Mouse (Mus musculus) midbrain, embryonic 15.5 days (tissue): Measurements from ENCODE around the gene Fgfr2. TPM values are rescaled to one million over a fixed set of nuclear protein-coding genes. Genes with fewer than 3 reads are reported as not detected.

Source experiments
- ATAC-seq: fragments of 200-750 bp; cut with Nextera tagmentation; replicated peaks from 2 replicates; pipeline ENCODE4 v1.8.0; 2017; ENCODE audit warnings: moderate TSS enrichment
- H3K27ac ChIP-seq: fragments of 300-500 bp; sonication (generic); 2 replicates; pipeline ENCODE4 v1.5.1; 2015; ENCODE audit warnings: mild to moderate bottlenecking, inconsistent platforms
- H3K27me3 ChIP-seq: fragments of 300-500 bp; sonication (generic); replicated peaks from 2 replicates; pipeline ENCODE4 v1.6.1; 2015; ENCODE audit warnings: inconsistent platforms
- H3K36me3 ChIP-seq: fragments of 300-500 bp; sonication (generic); replicated peaks from 2 replicates; pipeline ENCODE4 v1.6.1; 2015; ENCODE audit warnings: inconsistent platforms
- H3K4me1 ChIP-seq: fragments of 300-500 bp; sonication (generic); 2 replicates; pipeline ENCODE4 v1.6.1; 2015; ENCODE audit warnings: inconsistent platforms
- H3K4me2 ChIP-seq: fragments of 300-500 bp; sonication (generic); 2 replicates; pipeline ENCODE4 v1.6.1; 2015; ENCODE audit warnings: inconsistent platforms, mild to moderate bottlenecking, moderate library complexity
- H3K4me3 ChIP-seq: fragments of 300-500 bp; sonication (generic); 2 replicates; pipeline ENCODE4 v1.5.1; 2015; ENCODE audit warnings: mild to moderate bottlenecking, inconsistent platforms
- H3K9ac ChIP-seq: fragments of 300-500 bp; sonication (generic); 2 replicates; pipeline ENCODE4 v1.6.1; 2015; ENCODE audit warnings: mild to moderate bottlenecking, inconsistent platforms
- H3K9me3 ChIP-seq: fragments of 300-500 bp; sonication (generic); 2 replicates; pipeline ENCODE4 v1.6.1; 2016; ENCODE audit warnings: inconsistent platforms
- WGBS: fragments of 180-500 bp; shearing (Covaris S2); methylation state at CpG from one replicate; pipeline ENCODE4 v1.1.7; 2015; ENCODE audit warnings: mixed read lengths; 5-methylcytosine and 5-hydroxymethylcytosine counted together
- polyA plus RNA-seq: library from polyadenylated mRNA; unstranded; fragments of >200 nt; fragmentation: Nextera tagmentation; extraction: Ambion mirVana; gene quantifications from 2 replicates; pipeline ENCODE4 v1.2.1, GENCODE M21; 2015

Gene Fgfr2
- polyA plus RNA-seq, 1 experiment from 2014 or later: 23.3 TPM

- 30% methylated on average over 10 of the region's 10 CpGs for WGBS
- ATAC-seq: no peak
- H3K27me3 ChIP-seq: no peaks in the 10 kb centered on the region; the same call in 1 of the 2 replicates
Observed at GRCm38 (mm10) chr7:132356881-132357840, 766.0 kb downstream of the Fgfr2 start.

GRCm38 (mm10) chr7:132356185-132356584 is 767.0 kb downstream of the Fgfr2 start:
- Histone ChIP-seq H3K9ac (no peak overlapping the region), H3K27ac (no peak overlapping the region), H3K9me3 (no peaks in the 10 kb centered on the region), H3K36me3 (no peaks in the 10 kb centered on the region), H3K4me2 (no peak overlapping the region), H3K4me3 (no peak overlapping the region), H3K4me1 (no peaks in the 10 kb centered on the region), H3K27me3 (no peaks in the 10 kb centered on the region; the same call in 1 of the 2 replicates)
- ATAC-seq: no peak
- WGBS: 17% methylated on average over 8 of the region's 8 CpGs

More at GRCm38 (mm10) chr7:132356881-132357840, 766.0 kb downstream of the Fgfr2 start:
- no peaks in the 10 kb centered on the region for H3K9me3 ChIP-seq
- no peak overlapping the region for H3K9ac ChIP-seq
- no peak overlapping the region for H3K27ac ChIP-seq
- no peaks in the 10 kb centered on the region for H3K4me1 ChIP-seq
- no peak overlapping the region for H3K4me3 ChIP-seq
- H3K4me2 ChIP-seq: no peak overlapping the region
- no peaks in the 10 kb centered on the region for H3K36me3 ChIP-seq

- Histone ChIP-seq H3K36me3 (no peaks in the 10 kb centered on the region), H3K4me1 (no peaks in the 10 kb centered on the region), H3K27ac (no peak overlapping the region), H3K4me3 (no peak overlapping the region), H3K4me2 (no peak overlapping the region), H3K9ac (no peak overlapping the region), H3K9me3 (no peaks in the 10 kb centered on the region), H3K27me3 (no peaks in the 10 kb centered on the region; the same call in 1 of the 2 replicates)
- 73% methylated on average over 6 of the region's 6 CpGs for WGBS
- ATAC-seq: no peak
Observed at GRCm38 (mm10) chr7:132355767-132356166, 767.4 kb downstream of the Fgfr2 start.

GRCm38 (mm10) chr7:132349075-132349572 is 774.0 kb downstream of the Fgfr2 start:
- Histone ChIP-seq H3K36me3 (no peaks in the 10 kb centered on the region), H3K9ac (no peak overlapping the region), H3K27ac (no peak overlapping the region), H3K4me1 (no peaks in the 10 kb centered on the region), H3K4me2 (no peak overlapping the region), H3K27me3 (no peaks in the 10 kb centered on the region; the same call in 1 of the 2 replicates), H3K9me3 (no peaks in the 10 kb centered on the region), H3K4me3 (no peak overlapping the region)
- 77% methylated on average over 6 of the region's 6 CpGs for WGBS
- ATAC-seq: no peak

GRCm38 (mm10) chr7:132347273-132348045 is 775.7 kb downstream of the Fgfr2 start:
- H3K9ac ChIP-seq: no peak overlapping the region
- 81% methylated on average over 9 of the region's 9 CpGs for WGBS
- no peaks in the 10 kb centered on the region for H3K27me3 ChIP-seq

GRCm38 (mm10) chr7:132345526-132346070 is 777.6 kb downstream of the Fgfr2 start:
- Histone ChIP-seq H3K27ac (no peak overlapping the region), H3K4me1 (no peaks in the 10 kb centered on the region), H3K9ac (no peak overlapping the region), H3K36me3 (no peaks in the 10 kb centered on the region), H3K9me3 (no peaks in the 10 kb centered on the region), H3K4me2 (no peak overlapping the region), H3K4me3 (no peak overlapping the region), H3K27me3 (no peaks in the 10 kb centered on the region)
- 66% methylated on average over 5 of the region's 5 CpGs for WGBS
- no peak for ATAC-seq

More at GRCm38 (mm10) chr7:132347273-132348045, 775.7 kb downstream of the Fgfr2 start:
- no peaks in the 10 kb centered on the region for H3K36me3 ChIP-seq
- no peak overlapping the region for H3K4me2 ChIP-seq
- no peak for ATAC-seq
- H3K9me3 ChIP-seq: no peaks in the 10 kb centered on the region
- no peak overlapping the region for H3K4me3 ChIP-seq
- H3K4me1 ChIP-seq: no peaks in the 10 kb centered on the region
- H3K27ac ChIP-seq: no peak overlapping the region

- no peak for ATAC-seq
Observed at GRCm38 (mm10) chr7:132344606-132345005, 778.5 kb downstream of the Fgfr2 start.

GRCm38 (mm10) chr7:132343900-132344299 is 779.2 kb downstream of the Fgfr2 start:
- Histone ChIP-seq H3K36me3 (no peaks in the 10 kb centered on the region), H3K4me1 (no peaks in the 10 kb centered on the region), H3K4me3 (no peak overlapping the region), H3K4me2 (no peak overlapping the region), H3K9me3 (no peaks in the 10 kb centered on the region), H3K9ac (no peak overlapping the region), H3K27me3 (no peaks in the 10 kb centered on the region), H3K27ac (no peak overlapping the region)
- no peak for ATAC-seq
- WGBS: 96% methylated on average over 2 of the region's 2 CpGs

More at GRCm38 (mm10) chr7:132344606-132345005, 778.5 kb downstream of the Fgfr2 start:
- H3K4me1 ChIP-seq: no peaks in the 10 kb centered on the region
- 86% methylated on average over 4 of the region's 4 CpGs for WGBS
- H3K9ac ChIP-seq: no peak overlapping the region
- no peak overlapping the region for H3K4me2 ChIP-seq
- H3K9me3 ChIP-seq: no peaks in the 10 kb centered on the region
- no peaks in the 10 kb centered on the region for H3K27me3 ChIP-seq
- no peak overlapping the region for H3K4me3 ChIP-seq
- H3K27ac ChIP-seq: no peak overlapping the region
- no peaks in the 10 kb centered on the region for H3K36me3 ChIP-seq

- ATAC-seq: no peak
- Histone ChIP-seq H3K4me2 (no peak overlapping the region), H3K36me3 (no peaks in the 10 kb centered on the region), H3K27ac (no peak overlapping the region), H3K27me3 (no peaks in the 10 kb centered on the region), H3K9ac (no peak overlapping the region), H3K4me1 (peaks cover 5% of the 10 kb centered on the region; the same call in 1 of the 2 replicates), H3K9me3 (no peaks in the 10 kb centered on the region), H3K4me3 (no peak overlapping the region)
- 70% methylated on average over 2 of the region's 2 CpGs for WGBS
Observed at GRCm38 (mm10) chr7:132343146-132343545, 780.0 kb downstream of the Fgfr2 start.

GRCm38 (mm10) chr7:132339041-132339839 is 783.9 kb downstream of the Fgfr2 start:
- H3K27me3 ChIP-seq: no peaks in the 10 kb centered on the region
- H3K27ac ChIP-seq: no peak overlapping the region
- H3K4me2 ChIP-seq: no peak overlapping the region
- no peak overlapping the region for H3K4me3 ChIP-seq
- WGBS: 84% methylated on average over 14 of the region's 14 CpGs
- H3K36me3 ChIP-seq: no peaks in the 10 kb centered on the region
- H3K4me1 ChIP-seq: peaks cover 23% of the 10 kb centered on the region
- no peaks in the 10 kb centered on the region for H3K9me3 ChIP-seq
- no peak overlapping the region for H3K9ac ChIP-seq
- no peak for ATAC-seq

- no peaks in the 10 kb centered on the region for H3K36me3 ChIP-seq
- no peak overlapping the region for H3K4me3 ChIP-seq
- no peak for ATAC-seq
- no peaks in the 10 kb centered on the region for H3K27me3 ChIP-seq
- H3K9me3 ChIP-seq: no peaks in the 10 kb centered on the region
- H3K4me1 ChIP-seq: peaks cover 23% of the 10 kb centered on the region
- no peak overlapping the region for H3K9ac ChIP-seq
- H3K27ac ChIP-seq: no peak overlapping the region
- WGBS: 64% methylated on average over 6 of the region's 6 CpGs
- no peak overlapping the region for H3K4me2 ChIP-seq
Observed at GRCm38 (mm10) chr7:132338350-132338749, 784.8 kb downstream of the Fgfr2 start.
